Mouse (Mus musculus) cerebellum, postnatal 10 days (tissue): Measurements from ENCODE around the gene Glrb.

ENCODE experiments used
- DNase-seq, 2 experiments: peaks; one replicate each; pipeline ENCODE4 v3.0.0; 2021; ENCODE audit warnings: mixed read lengths in 2 of 2

Gene Glrb

DNA sequence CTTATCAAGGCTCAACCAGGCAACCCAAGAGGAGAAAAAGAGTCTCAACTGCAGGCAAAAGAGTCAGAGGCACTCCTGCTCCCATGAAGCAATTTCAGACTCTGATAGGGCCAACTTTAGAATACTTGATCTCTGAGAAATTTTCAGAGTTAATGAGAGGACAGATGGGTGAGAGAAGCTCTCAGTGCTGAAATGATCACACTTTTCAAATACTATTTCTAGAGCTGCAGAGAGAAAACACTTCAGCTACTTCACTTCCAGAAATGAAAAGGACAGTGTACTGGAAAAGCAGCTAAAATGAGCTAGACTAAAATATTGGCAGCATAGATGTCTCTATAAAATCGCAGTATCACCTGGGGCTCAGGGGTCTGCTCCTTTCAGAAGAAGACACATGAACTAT is 94.8 kb downstream of the Glrb start:
- no peak for DNase-seq

DNA sequence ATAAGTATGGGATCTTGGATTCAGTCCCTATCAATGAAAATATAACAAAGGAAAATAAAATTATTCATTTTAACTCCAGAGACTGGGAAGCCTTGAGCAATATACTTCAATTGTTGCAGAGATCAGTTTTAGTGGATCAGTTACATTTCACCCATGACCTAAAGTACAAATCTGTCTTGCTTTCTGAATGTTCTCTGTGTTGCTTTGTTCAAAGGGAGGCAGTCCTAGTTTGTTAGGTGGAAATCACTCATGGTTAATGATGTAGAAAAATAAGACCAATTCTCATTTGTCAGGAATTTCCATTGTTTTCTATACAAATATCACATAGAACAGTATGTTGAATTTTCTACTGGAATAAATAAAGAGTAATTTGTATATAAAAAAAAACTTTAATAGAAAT is 99.7 kb downstream of the Glrb start:
- DNase-seq, result no peak

DNA sequence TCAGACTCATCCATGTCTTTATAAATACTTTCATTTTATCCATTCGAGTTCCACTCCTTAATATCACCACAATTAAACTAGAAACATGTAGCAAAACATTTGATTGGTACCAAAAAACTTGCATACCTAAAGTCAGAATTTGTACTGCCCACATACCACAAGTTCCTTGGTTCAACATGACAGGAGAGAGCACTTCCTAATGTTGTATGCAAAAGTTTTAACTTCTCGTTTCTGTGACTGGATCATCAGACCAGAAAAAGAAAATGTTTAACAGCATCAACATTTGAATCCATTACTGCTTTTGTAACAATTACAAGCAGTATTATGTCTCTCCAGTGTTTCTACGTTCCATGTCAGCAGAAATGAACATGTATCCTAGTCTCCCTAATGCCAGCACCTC is 101.2 kb downstream of the Glrb start:
- DNase-seq, result no peak

DNA sequence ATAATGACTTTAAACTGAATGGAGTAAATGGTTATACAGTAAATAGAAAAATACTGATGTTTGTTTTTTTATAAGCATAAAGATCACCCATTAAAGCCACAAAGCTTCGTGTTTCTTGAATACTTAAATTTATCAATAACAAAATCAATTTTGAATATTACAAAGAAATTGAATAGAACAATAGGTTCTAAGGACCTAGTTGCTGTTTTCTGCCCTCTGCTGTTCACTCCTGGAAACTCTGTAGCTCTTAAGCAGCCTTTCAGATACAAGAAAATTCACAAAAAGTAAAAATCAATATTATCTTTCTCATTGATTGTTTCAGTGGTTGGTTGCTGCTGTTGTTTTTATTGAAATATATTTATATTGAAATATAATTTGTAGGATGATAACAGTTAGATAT is 108.1 kb downstream of the Glrb start:
- peak; percentile 66 to 70 for DNase-seq

DNA sequence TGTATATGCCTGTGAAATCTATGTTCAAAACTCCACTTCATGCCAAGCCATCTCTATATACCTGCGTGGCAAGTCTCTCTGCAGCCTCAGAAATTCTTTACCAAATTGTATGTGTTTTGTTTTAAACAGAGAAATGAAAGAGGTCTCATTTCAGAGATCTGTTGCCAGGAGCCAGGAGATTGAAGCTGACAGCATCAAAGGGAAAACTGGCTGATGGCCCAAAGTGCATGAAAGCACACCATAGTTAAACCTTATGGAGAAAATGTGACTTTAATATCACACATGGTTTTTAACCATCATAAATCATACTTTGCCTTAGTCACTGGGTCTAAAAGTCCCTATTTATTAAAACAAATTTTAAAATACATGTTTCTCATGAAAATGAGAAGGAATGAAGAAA is 109.6 kb downstream of the Glrb start:
- DNase-seq, result peak; percentile 64 to 72

DNA sequence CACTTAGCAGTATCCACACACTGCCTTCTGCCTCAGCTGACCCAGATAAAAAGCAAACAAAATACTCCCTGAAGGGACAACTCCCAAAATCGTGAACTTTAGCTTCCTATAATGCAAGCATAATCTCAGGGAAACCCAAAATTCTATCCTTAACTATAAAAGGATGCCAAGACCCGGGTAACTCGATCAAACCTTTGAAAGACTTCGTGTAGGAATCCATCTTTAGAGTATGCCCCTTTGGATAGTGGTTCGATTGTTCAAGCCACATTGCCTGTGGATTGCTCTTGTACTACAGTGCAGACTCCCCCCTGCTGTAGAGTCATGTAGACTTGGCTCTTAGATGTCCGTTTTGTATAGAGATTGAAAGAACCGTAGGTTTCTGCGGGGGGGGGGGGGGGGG is 110.2 kb downstream of the Glrb start:
- DNase-seq, result peak; percentile 42 to 43

DNA sequence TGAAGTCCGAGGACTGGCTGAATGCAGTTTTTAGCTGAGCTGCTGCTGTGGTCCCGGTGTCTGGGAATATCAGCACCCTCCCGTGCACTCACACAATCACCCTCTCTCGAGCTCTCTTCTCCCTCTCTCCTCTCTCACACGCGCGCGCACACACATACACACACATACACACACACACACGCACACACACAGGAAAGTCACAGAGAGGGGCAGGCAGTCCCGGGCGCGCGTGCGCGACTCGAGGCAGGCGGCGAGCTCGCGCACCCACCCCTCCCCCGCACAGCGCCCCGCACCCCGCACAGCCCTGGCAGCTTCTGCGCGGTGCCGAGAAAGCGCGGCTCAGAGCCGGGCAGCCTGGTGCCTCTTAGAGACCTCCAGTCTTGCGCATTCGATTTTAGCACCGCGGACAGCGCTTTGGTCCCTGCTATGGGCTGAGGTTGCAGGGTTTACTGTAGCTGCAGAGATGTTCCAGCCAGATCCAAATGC is 110.8 kb downstream of the Glrb start, which contains the start of gene Gria2:
Gene Gria2, minus strand, starts transcription at position 240 of the 486 bp plus-strand sequence.
- DNase-seq, result peak; percentile 95 to 97

DNA sequence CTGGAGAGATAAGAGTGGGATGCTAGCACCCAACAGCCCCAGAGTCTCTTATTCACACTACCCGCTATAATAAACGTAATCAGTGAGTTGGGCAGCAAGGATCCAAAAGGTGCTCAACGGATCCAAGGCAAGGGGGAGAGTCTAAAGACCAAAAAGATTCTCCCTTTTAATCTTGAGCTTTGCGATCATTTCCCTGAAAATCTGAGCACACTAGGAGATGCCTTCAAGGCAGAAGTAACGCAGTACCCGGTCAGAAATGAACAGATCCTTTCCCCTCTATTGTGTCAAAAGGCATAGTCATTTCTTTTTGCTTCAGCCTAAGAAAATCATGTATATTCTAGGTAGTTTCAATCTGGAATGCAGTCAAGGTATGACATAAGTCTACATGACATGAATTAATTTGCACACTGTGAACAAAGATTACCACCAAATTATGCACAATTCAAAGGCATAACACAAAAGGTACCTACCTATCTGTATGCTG is 111.6 kb downstream of the Glrb start:
- DNase-seq, result no peak

DNA sequence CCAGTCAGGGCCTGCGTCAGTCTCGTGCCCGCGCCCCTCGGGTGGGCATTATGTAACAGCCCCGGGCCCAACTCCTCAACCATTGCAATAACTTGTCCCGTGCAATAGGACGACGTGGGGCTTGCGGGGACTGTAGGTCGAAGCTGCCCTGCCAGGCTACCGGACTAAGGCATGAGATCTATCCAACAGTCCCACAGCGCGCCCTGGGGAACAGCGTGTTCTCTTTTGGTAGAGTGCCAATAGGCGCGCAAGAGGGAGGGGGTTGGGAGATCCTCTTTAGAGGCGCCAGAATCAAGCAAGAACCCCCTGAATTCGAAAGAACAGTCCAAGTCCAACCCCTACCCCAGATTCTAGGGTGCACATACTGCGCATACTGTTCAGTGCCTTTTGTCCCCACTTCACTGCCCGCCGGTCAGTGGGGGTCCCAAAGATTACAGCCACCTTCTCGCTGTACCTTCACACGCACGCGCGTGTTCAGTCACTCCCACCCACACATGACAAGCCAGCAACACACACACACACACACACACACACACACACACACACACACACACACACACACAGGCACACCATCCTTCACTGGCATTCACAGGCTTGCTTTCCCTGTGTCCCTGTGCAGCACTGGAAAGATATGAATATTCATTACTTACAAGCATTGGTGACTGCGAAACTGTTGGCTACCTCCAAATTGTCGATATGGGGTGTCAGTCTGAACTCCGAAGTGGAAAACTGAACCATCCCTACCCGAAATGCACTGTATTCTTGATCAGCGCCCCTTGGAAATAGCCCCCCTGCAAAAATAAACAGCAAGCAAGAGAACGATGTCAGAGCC is 112.2 kb downstream of the Glrb start:
- DNase-seq, result peak; percentile 84 to 85

DNA sequence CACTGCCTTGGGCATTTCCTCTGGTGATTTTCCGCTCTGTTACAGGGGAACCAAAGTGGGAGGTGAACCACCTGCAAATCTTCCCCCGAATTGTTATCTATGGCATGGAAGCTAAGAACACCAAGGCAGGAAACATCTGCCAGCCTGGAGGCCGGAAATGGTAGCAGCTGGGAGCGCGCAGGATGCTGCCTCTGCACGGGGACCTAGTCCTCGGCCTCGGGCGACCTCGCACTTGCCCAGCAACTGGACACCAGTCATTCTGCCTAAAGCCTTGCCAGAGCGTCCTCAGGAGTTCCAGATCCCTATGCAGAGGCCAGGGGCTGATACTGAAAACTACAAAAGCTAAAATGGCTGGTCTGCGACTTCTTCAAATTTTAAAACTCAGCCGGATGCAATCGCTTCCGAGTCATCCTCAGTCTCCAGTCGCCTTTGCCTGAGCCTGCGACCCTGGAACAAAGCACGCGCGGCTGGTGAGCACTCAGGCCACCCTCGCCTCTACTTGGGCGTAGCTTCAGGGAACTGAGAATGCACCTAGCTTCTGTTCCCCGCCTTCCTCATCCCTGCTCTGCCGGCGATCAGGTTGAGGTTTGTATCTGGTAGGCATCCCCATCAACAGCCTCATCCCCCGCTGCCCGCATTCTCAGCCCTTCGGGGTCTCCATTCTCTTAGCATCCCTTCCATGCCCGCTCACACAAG is 113.0 kb downstream of the Glrb start:
- peak; percentile 71 for DNase-seq

DNA sequence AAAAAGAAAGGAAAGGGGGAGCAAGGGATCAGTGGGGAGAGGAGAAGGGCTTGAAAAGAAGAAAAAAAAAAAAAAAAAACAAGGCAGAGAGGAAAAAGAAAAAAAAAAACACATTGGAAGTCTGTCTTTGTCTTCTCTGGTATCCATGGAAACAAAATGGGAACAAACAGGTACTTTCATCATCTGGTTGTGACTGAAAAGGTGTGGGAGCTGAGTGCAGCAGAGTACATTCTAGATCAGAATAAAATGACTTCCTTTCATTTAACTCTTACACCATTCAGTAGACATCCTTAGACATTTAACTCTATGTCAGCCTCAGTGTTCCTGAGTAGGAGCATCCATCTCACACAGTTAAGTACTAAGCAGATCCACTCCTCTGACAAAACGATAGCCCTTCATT is 115.5 kb downstream of the Glrb start:
- no peak for DNase-seq

DNA sequence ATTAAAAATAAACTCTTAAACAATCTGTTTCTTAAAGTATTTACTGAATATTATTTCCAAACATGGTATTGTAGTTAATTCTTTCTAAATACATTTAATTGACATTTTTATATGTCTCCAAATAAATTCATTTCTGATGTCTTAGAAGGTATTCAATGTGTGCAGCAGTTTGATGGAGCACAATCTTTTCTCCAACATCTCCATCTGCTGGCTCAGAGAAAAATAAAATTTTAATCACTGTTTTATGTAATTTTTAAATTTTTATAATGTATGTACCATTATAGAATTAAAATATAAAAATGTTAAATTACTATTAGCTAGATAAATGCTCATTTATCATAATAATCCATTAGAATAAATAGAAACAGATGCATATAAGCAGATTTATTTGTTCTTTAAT is 116.7 kb downstream of the Glrb start:
- DNase-seq, result no peak

DNA sequence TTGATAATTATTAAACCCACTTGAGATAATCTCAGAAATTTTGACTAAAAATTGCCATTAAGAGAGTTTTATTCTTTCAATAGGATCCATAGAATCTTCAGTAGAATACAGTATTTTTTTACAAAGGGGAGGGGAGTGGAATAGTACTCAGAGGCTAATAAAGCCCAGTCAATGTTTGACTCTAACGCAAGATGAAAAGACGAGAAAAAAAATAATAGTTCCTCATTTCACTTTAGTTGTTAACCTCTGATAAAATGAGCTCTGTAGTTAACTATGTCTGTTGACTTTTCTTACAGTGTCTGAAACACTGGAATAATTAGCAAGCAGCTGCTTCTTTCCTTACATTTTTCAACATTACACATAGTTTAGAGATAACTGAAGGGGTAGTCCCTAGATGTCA is 118.2 kb downstream of the Glrb start:
- DNase-seq, result no peak
